Mouse (Mus musculus) neural tube, embryonic 12.5 days (tissue): ENCODE data around the gene C130026I21Rik. TPM values are rescaled to one million over a fixed set of nuclear protein-coding genes. Genes with fewer than 3 reads are reported as not detected.
"Not testable (repeated sequence)": the region's sequence is repeated elsewhere in the genome, so short reads cannot be mapped to it uniquely, and the experiment has no call there.

Source experiments
- ATAC-seq: fragments of 200-750 bp; cut with Nextera tagmentation; 2 replicates; pipeline ENCODE4 v1.8.0; 2017; ENCODE audit warnings: low read depth, mild to moderate bottlenecking, moderate TSS enrichment, moderate library complexity; ENCODE audit not compliant: low FRiP score
- H3K27ac ChIP-seq: fragments of 300-500 bp; sonication (generic); 2 replicates; pipeline ENCODE4 v1.5.1; 2016
- H3K27me3 ChIP-seq: fragments of 300-500 bp; sonication (generic); replicated peaks from 2 replicates; pipeline ENCODE4 v1.6.1; 2016; ENCODE audit warnings: mild to moderate bottlenecking
- H3K36me3 ChIP-seq: fragments of 300-500 bp; sonication (generic); 2 replicates; pipeline ENCODE4 v1.6.1; 2016; ENCODE audit warnings: mild to moderate bottlenecking
- H3K4me1 ChIP-seq: fragments of 300-500 bp; sonication (generic); 2 replicates; pipeline ENCODE4 v1.6.1; 2016
- H3K4me2 ChIP-seq: fragments of 300-500 bp; sonication (generic); replicated peaks from 2 replicates; pipeline ENCODE4 v1.6.1; 2016; ENCODE audit warnings: mild to moderate bottlenecking
- H3K4me3 ChIP-seq: fragments of 300-500 bp; sonication (generic); 2 replicates; pipeline ENCODE4 v1.5.1; 2016
- H3K9ac ChIP-seq: fragments of 300-500 bp; sonication (generic); 2 replicates; pipeline ENCODE4 v1.6.1; 2016; ENCODE audit warnings: mild to moderate bottlenecking
- H3K9me3 ChIP-seq: fragments of 300-500 bp; sonication (generic); 2 replicates; pipeline ENCODE4 v1.6.1; 2016; ENCODE audit warnings: mild to moderate bottlenecking
- WGBS: fragments of 180-500 bp; shearing (Covaris S2); methylation state at CpG from one replicate; pipeline ENCODE4 v1.1.7; 2016; 5-methylcytosine and 5-hydroxymethylcytosine counted together
- polyA plus RNA-seq: library from polyadenylated mRNA; unstranded; fragments of >200 nt; fragmentation: Nextera tagmentation; extraction: Ambion mirVana; gene quantifications from 2 replicates; pipeline ENCODE4 v1.2.1, GENCODE M21; 2016

The C130026I21Rik gene
- polyA plus RNA-seq, result 0.46 TPM in 1 of 2 replicates, not detected in the other

- H3K4me3 ChIP-seq, H3K27ac ChIP-seq, H3K9ac ChIP-seq, H3K9me3 ChIP-seq, ATAC-seq, H3K4me2 ChIP-seq, H3K27me3 ChIP-seq, H3K4me1 ChIP-seq, H3K36me3 ChIP-seq: not testable (repeated sequence)
- no CpG with 5 or more reads among the region's 6 CpGs for WGBS
Observed at GRCm38 (mm10) chr1:85270466-85270865, at the start of gene C130026I21Rik. C130026I21Rik (minus strand) TSS chr1:85270566.

GRCm38 (mm10) chr1:85287063-85287462, 16.7 kb upstream of the C130026I21Rik start:
- H3K4me3 ChIP-seq, H3K9me3 ChIP-seq, H3K4me2 ChIP-seq, H3K36me3 ChIP-seq, H3K4me1 ChIP-seq, H3K27me3 ChIP-seq, H3K9ac ChIP-seq, H3K27ac ChIP-seq, ATAC-seq: not testable (repeated sequence)
- 47% methylated on average over 4 of the region's 5 CpGs for WGBS

GRCm38 (mm10) chr1:85276421-85276820, 6.1 kb upstream of the C130026I21Rik start:
- H3K4me3 ChIP-seq, H3K9me3 ChIP-seq, ATAC-seq, H3K27me3 ChIP-seq, H3K36me3 ChIP-seq, H3K4me2 ChIP-seq, H3K4me1 ChIP-seq, H3K27ac ChIP-seq, H3K9ac ChIP-seq: not testable (repeated sequence)
- 73% methylated on average over 4 of the region's 5 CpGs for WGBS

GRCm38 (mm10) chr1:85258634-85259033, 11.7 kb downstream of the C130026I21Rik start:
- ATAC-seq, H3K4me2 ChIP-seq, H3K9me3 ChIP-seq, H3K36me3 ChIP-seq, H3K4me1 ChIP-seq, H3K4me3 ChIP-seq, H3K27me3 ChIP-seq, H3K27ac ChIP-seq, H3K9ac ChIP-seq: not testable (repeated sequence)
- 50% methylated on average over 2 of the region's 2 CpGs for WGBS

GRCm38 (mm10) chr1:85255217-85255616, 15.1 kb downstream of the C130026I21Rik start:
- not testable (repeated sequence) for ATAC-seq

GRCm38 (mm10) chr1:85251211-85251610, 19.2 kb downstream of the C130026I21Rik start:
- peaks cover 26% of the 10 kb centered on the region for H3K9me3 ChIP-seq
- not testable (repeated sequence) for H3K36me3 ChIP-seq, H3K27ac ChIP-seq, ATAC-seq, H3K4me3 ChIP-seq, H3K4me2 ChIP-seq, H3K4me1 ChIP-seq, H3K9ac ChIP-seq, H3K27me3 ChIP-seq
- 87% methylated on average over 4 of the region's 4 CpGs for WGBS

More at GRCm38 (mm10) chr1:85255217-85255616, 15.1 kb downstream of the C130026I21Rik start:
- not testable (repeated sequence) for H3K4me2 ChIP-seq, H3K36me3 ChIP-seq, H3K4me1 ChIP-seq, H3K9me3 ChIP-seq, H3K27me3 ChIP-seq, H3K4me3 ChIP-seq, H3K27ac ChIP-seq, H3K9ac ChIP-seq
- 62% methylated on average over 2 of the region's 3 CpGs for WGBS

GRCm38 (mm10) chr1:85248985-85249384, 21.4 kb downstream of the C130026I21Rik start:
- H3K4me3 ChIP-seq, H3K27me3 ChIP-seq, H3K36me3 ChIP-seq, H3K27ac ChIP-seq, ATAC-seq, H3K9ac ChIP-seq, H3K4me2 ChIP-seq, H3K4me1 ChIP-seq: not testable (repeated sequence)
- H3K9me3 ChIP-seq, result peaks cover 26% of the 10 kb centered on the region
- 68% methylated on average over 3 of the region's 3 CpGs for WGBS

GRCm38 (mm10) chr1:85246776-85247460, 23.4 kb downstream of the C130026I21Rik start:
- H3K27me3 ChIP-seq, H3K9ac ChIP-seq, H3K27ac ChIP-seq, H3K4me3 ChIP-seq, H3K4me1 ChIP-seq, H3K36me3 ChIP-seq, ATAC-seq, H3K4me2 ChIP-seq: not testable (repeated sequence)
- WGBS, result 75% methylated on average over 8 of the region's 8 CpGs
- peaks cover 36% of the 10 kb centered on the region for H3K9me3 ChIP-seq

GRCm38 (mm10) chr1:85246266-85246665, 24.1 kb downstream of the C130026I21Rik start:
- not testable (repeated sequence) for ATAC-seq, H3K27ac ChIP-seq, H3K9ac ChIP-seq, H3K27me3 ChIP-seq, H3K4me3 ChIP-seq, H3K4me2 ChIP-seq, H3K36me3 ChIP-seq, H3K4me1 ChIP-seq
- peaks cover 36% of the 10 kb centered on the region for H3K9me3 ChIP-seq
- WGBS, result 84% methylated on average over 5 of the region's 5 CpGs

- not testable (repeated sequence) for ATAC-seq, H3K4me1 ChIP-seq, H3K4me2 ChIP-seq, H3K36me3 ChIP-seq, H3K27me3 ChIP-seq, H3K4me3 ChIP-seq, H3K27ac ChIP-seq, H3K9ac ChIP-seq
- peaks cover 33% of the 10 kb centered on the region for H3K9me3 ChIP-seq
- WGBS, result 69% methylated on average over 3 of the region's 4 CpGs
Observed at GRCm38 (mm10) chr1:85244941-85245340, 25.4 kb downstream of the C130026I21Rik start.

- H3K36me3 ChIP-seq, H3K4me3 ChIP-seq, H3K27me3 ChIP-seq, H3K4me1 ChIP-seq, H3K27ac ChIP-seq, H3K9ac ChIP-seq, ATAC-seq, H3K4me2 ChIP-seq: not testable (repeated sequence)
- peaks cover 35% of the 10 kb centered on the region for H3K9me3 ChIP-seq
- 77% methylated on average over 2 of the region's 2 CpGs for WGBS
Observed at GRCm38 (mm10) chr1:85243023-85243422, 27.3 kb downstream of the C130026I21Rik start.

GRCm38 (mm10) chr1:85239018-85239775, 31.2 kb downstream of the C130026I21Rik start:
- H3K9ac ChIP-seq, H3K4me1 ChIP-seq, H3K4me2 ChIP-seq, H3K27ac ChIP-seq, H3K4me3 ChIP-seq, H3K36me3 ChIP-seq, ATAC-seq, H3K27me3 ChIP-seq: not testable (repeated sequence)
- H3K9me3 ChIP-seq, result peaks cover 26% of the 10 kb centered on the region
- 75% methylated on average over 4 of the region's 4 CpGs for WGBS
